Mouse (Mus musculus) midbrain, embryonic 13.5 days (tissue): ENCODE data around the gene Gss. TPM values are rescaled to one million over a fixed set of nuclear protein-coding genes. Genes with fewer than 3 reads are reported as not detected.

ENCODE experiments used
- ATAC-seq: fragments of 200-750 bp; cut with Nextera tagmentation; 2 replicates; pipeline ENCODE4 v1.8.0; 2017; ENCODE audit warnings: mild to moderate bottlenecking, moderate TSS enrichment, moderate library complexity
- H3K27ac ChIP-seq: fragments of 300-500 bp; sonication (generic); 2 replicates; pipeline ENCODE4 v1.5.1; 2015; ENCODE audit warnings: inconsistent platforms, mild to moderate bottlenecking, moderate library complexity
- H3K27me3 ChIP-seq: fragments of 300-500 bp; sonication (generic); 2 replicates; pipeline ENCODE4 v1.6.1; 2015; ENCODE audit warnings: mild to moderate bottlenecking, inconsistent platforms
- H3K36me3 ChIP-seq: fragments of 300-500 bp; sonication (generic); 2 replicates; pipeline ENCODE4 v1.6.1; 2015; ENCODE audit warnings: mild to moderate bottlenecking, inconsistent platforms
- H3K4me1 ChIP-seq: fragments of 300-500 bp; sonication (generic); replicated peaks from 2 replicates; pipeline ENCODE4 v1.6.1; 2015; ENCODE audit warnings: inconsistent platforms
- H3K4me2 ChIP-seq: fragments of 300-500 bp; sonication (generic); replicated peaks from 2 replicates; pipeline ENCODE4 v1.6.1; 2015; ENCODE audit warnings: moderate library complexity, mild to moderate bottlenecking, inconsistent platforms
- H3K4me3 ChIP-seq: fragments of 300-500 bp; sonication (generic); replicated peaks from 2 replicates; pipeline ENCODE4 v1.5.1; 2015; ENCODE audit warnings: mild to moderate bottlenecking, inconsistent platforms
- H3K9ac ChIP-seq: fragments of 300-500 bp; sonication (generic); replicated peaks from 2 replicates; pipeline ENCODE4 v1.6.1; 2015; ENCODE audit warnings: mild to moderate bottlenecking, inconsistent platforms
- H3K9me3 ChIP-seq: fragments of 300-500 bp; sonication (generic); 2 replicates; pipeline ENCODE4 v1.6.1; 2016; ENCODE audit warnings: mild to moderate bottlenecking, inconsistent platforms
- WGBS: fragments of 180-500 bp; shearing (Covaris S2); methylation state at CpG from one replicate; pipeline ENCODE4 v1.1.7; 2015; 5-methylcytosine and 5-hydroxymethylcytosine counted together
- polyA plus RNA-seq: library from polyadenylated mRNA; unstranded; fragments of >200 nt; fragmentation: Nextera tagmentation; extraction: Ambion mirVana; gene quantifications from 2 replicates; pipeline ENCODE4 v1.2.1, GENCODE M21; 2015

The Gss gene
- polyA plus RNA-seq, 1 experiment from 2014 or later, result 16.0 TPM

DNA sequence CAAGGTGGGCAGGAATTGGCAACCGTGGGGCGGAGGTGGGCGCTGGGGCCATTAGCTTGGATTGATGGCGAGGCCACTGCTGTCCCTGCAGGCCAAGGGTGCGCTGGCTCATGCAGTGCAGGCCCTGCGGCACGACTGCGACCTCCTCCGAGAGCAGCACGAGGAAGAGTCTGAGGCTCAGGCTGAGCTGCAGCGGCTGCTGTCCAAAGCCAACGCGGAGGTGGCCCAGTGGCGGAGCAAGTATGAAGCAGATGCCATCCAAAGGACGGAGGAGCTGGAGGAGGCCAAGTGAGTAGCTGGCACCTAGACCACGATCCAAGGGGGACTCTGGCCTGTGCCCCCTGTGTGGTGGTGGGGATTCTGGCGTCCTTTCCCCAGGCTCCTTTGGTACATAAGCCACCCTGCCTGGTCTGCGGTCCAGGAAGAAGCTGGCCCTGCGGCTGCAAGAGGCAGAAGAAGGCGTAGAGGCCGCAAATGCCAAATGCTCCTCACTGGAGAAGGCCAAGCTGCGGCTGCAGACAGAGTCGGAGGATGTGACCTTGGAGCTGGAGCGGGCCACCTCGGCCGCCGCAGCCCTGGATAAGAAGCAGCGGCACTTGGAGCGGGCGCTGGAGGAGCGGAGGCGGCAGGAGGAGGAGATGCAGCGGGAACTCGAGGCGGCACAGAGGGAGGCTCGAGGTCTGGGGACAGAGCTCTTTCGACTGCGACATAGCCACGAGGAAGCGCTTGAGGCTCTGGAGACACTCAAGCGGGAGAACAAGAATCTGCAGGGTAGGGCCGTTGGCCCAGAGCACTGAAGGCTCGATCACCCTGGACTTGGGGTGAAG is 38.2 kb upstream of the Gss start:
- H3K36me3 ChIP-seq, result peaks cover 57% of the 10 kb centered on the region
- H3K27ac ChIP-seq, result 0 out of 2 replicates have a peak overlapping the region, but pooled peaks have one; percentile 26
- H3K9ac ChIP-seq, result peak overlapping the region; percentile 29; the same call in 1 of the 2 replicates
- H3K4me3 ChIP-seq, result no peak overlapping the region; the same call in 1 of the 2 replicates
- 12% methylated on average over 43 of the region's 43 CpGs for WGBS
- H3K27me3 ChIP-seq, result peaks cover 88% of the 10 kb centered on the region
- H3K4me1 ChIP-seq, result peaks cover 33% of the 10 kb centered on the region
- H3K4me2 ChIP-seq, result 0 out of 2 replicates have a peak overlapping the region, but pooled peaks have one; percentile 9
- no peak for ATAC-seq
- no peaks in the 10 kb centered on the region for H3K9me3 ChIP-seq

DNA sequence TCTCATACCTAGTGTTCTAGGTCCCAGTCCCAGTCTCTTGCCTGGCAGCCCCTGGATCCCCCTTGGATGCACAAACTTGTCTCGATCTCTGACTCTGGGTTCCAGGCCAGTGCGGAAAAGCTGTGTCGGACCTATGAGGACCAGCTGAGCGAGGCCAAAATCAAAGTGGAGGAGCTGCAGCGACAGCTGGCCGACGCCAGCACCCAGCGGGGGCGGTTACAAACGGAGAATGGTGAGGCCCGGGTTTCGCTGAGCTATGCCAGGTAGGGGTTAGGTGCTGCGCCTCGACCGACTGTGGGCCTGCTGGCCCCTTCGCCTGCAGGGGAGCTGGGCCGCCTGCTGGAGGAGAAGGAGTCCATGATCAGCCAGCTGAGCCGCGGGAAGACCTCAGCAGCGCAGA is 37.5 kb upstream of the Gss start:
- Histone ChIP-seq H3K9ac (peak overlapping the region; percentile 29; the same call in 1 of the 2 replicates), H3K9me3 (no peaks in the 10 kb centered on the region), H3K27ac (no peak overlapping the region), H3K27me3 (peaks cover 93% of the 10 kb centered on the region), H3K4me1 (peaks cover 33% of the 10 kb centered on the region), H3K36me3 (peaks cover 51% of the 10 kb centered on the region), H3K4me2 (0 out of 2 replicates have a peak overlapping the region, but pooled peaks have one; percentile 9), H3K4me3 (no peak overlapping the region)
- 16% methylated on average over 20 of the region's 20 CpGs for WGBS
- no peak for ATAC-seq

DNA sequence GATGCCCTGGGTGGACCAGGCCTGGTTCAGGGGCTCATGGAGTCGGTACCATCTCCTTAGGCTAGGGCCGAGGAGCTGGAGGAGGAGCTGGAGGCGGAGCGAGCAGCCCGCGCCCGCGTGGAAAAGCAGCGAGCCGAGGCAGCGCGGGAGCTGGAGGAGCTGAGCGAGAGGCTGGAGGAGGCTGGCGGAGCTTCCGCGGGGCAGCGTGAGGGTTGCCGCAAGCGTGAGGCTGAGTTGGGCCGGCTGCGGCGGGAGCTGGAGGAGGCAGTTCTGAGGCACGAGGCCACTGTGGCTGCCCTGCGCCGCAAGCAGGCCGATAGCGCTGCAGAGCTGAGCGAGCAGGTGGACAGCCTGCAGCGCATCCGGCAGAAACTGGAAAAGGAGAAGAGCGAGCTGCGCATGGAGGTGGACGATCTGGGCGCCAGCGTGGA is 36.6 kb upstream of the Gss start:
- Histone ChIP-seq H3K4me3 (peak overlapping the region; percentile 37), H3K27ac (no peak overlapping the region), H3K9me3 (no peaks in the 10 kb centered on the region), H3K4me2 (peak overlapping the region; percentile 71), H3K4me1 (peaks cover 33% of the 10 kb centered on the region), H3K27me3 (peaks cover 86% of the 10 kb centered on the region), H3K36me3 (peaks cover 42% of the 10 kb centered on the region), H3K9ac (peak overlapping the region; percentile 61)
- 2% methylated on average over 34 of the region's 35 CpGs for WGBS
- ATAC-seq, result peak; percentile 53

DNA sequence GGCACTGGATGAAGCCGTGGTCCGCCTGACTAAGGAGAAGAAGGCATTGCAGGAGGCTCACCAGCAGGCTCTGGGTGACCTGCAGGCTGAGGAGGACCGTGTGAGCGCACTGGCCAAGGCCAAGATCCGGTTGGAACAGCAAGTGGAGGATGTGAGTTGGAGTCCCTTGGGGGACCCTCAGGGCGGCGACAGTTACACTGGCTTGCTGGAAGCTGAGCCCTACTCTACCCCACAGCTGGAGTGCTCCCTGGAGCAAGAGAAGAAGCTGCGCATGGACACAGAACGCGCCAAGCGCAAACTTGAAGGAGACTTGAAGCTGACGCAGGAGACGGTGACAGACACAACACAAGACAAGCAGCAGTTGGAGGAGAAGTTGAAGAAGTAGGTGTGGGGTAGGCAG is 35.9 kb upstream of the Gss start:
- peak overlapping the region; percentile 71; the same call in 1 of the 2 replicates for H3K4me2 ChIP-seq
- peaks cover 78% of the 10 kb centered on the region for H3K27me3 ChIP-seq
- no peak overlapping the region for H3K4me3 ChIP-seq
- 80% methylated on average over 13 of the region's 13 CpGs for WGBS
- no peak for ATAC-seq
- H3K9me3 ChIP-seq, result no peaks in the 10 kb centered on the region
- H3K27ac ChIP-seq, result no peak overlapping the region
- peaks cover 33% of the 10 kb centered on the region for H3K4me1 ChIP-seq
- H3K36me3 ChIP-seq, result peaks cover 34% of the 10 kb centered on the region
- H3K9ac ChIP-seq, result no peak overlapping the region; the same call in 1 of the 2 replicates

DNA sequence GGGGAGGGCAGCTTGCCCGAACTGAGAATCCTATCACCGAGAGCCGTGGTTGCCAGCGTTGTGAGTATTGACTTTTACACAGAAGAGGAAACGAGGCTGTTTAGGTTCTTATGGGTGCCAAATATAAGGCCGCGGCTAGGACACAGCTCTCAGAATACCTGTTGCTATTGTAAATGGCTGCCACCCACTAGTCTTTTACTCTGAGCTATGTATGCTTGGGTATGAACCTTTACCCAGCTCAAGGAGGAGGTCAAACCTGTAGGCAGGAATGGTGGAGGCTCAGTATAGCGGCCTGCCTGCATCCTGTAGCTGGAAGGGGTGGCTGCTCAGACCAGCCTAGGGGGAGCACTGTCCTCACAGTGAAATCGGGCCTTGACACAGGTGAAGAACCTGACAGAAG is 35.5 kb upstream of the Gss start:
- H3K27me3 ChIP-seq, result peaks cover 74% of the 10 kb centered on the region

DNA sequence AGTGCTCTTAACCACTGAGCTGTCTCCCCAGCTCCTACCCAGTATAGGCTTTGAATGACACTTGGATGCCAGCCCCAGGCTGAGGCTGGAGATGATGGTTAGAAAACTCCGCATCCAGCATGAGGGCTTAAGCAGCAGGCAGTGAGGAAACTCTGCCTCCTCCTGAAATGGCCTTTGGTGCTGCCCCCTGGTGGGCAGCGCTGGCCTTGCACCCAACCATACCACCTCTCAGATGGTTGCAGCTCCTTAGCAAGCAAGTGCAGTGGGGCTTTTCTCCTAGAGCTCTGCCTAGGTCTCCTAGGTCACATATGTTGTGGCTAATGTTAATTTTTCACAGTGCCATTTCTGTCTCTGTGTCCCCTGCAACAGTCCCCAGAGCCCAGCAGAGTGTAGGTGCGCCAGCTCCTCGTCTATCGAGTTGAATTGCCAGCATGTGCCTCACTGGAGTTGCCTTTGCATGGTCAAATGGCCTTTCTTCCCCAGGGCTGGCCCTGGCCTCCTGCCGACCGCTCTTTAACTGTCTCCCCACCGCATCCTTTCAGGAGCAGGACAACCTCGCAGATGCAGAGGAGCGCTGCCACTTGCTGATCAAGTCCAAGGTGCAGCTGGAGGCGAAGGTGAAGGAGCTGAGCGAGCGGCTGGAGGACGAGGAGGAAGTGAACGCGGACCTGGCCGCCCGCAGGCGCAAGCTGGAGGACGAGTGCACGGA is 34.6 kb upstream of the Gss start:
- H3K4me2 ChIP-seq, result no peak overlapping the region
- peaks cover 68% of the 10 kb centered on the region for H3K27me3 ChIP-seq
- H3K9ac ChIP-seq, result no peak overlapping the region
- H3K9me3 ChIP-seq, result no peaks in the 10 kb centered on the region
- peaks cover 21% of the 10 kb centered on the region for H3K36me3 ChIP-seq
- no peak overlapping the region for H3K27ac ChIP-seq
- H3K4me1 ChIP-seq, result peaks cover 33% of the 10 kb centered on the region
- 45% methylated on average over 21 of the region's 21 CpGs for WGBS
- no peak overlapping the region for H3K4me3 ChIP-seq
- ATAC-seq, result no peak

More for the DNA sequence above, 35.5 kb upstream of the Gss start:
- ATAC-seq, result no peak
- Histone ChIP-seq H3K36me3 (peaks cover 30% of the 10 kb centered on the region), H3K4me1 (peaks cover 33% of the 10 kb centered on the region), H3K4me2 (no peak overlapping the region), H3K9me3 (no peaks in the 10 kb centered on the region), H3K4me3 (no peak overlapping the region), H3K9ac (no peak overlapping the region), H3K27ac (no peak overlapping the region)
- 81% methylated on average over 9 of the region's 9 CpGs for WGBS

DNA sequence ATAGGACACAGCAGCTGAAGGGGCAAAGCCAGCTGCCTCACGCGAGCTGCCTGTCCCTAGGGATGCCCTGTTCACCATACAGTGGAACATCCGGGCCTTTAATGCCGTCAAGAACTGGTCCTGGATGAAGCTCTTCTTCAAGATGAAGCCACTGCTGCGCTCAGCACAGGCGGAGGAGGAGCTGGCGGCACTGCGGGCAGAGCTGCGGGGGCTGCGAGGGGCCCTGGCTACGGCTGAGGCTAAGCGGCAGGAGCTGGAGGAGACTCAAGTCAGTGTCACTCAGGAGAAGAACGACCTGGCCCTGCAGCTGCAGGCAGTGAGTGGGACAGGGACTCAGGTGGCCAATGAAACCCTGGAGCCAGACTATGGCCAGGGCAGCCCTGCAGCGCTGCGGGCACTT is 33.7 kb upstream of the Gss start:
- Histone ChIP-seq H3K4me2 (no peak overlapping the region), H3K4me1 (peaks cover 32% of the 10 kb centered on the region), H3K4me3 (no peak overlapping the region), H3K36me3 (peaks cover 12% of the 10 kb centered on the region), H3K9me3 (no peaks in the 10 kb centered on the region), H3K9ac (no peak overlapping the region), H3K27ac (no peak overlapping the region), H3K27me3 (peaks cover 59% of the 10 kb centered on the region)
- 50% methylated on average over 15 of the region's 15 CpGs for WGBS
- ATAC-seq, result no peak

DNA sequence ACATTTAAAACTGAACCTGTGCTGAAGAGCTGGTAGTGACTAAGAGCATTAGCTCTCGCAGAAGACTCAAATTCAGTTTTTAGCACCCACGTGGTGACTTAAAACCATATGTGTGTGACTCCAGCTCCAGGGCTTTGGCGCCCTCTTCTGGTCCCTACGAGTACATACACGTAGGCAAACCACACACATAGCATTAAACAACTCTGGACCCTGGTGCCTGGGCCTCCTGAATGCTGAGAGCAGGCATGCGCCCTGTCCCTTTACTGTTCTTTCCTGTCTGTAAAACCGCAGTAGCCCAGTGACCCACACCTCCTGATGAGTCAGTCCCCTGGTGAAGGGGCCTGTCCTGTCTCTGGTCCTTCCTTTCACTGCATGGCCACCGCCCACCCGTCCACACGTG is 32.1 kb upstream of the Gss start:
- peaks cover 16% of the 10 kb centered on the region for H3K4me1 ChIP-seq
- H3K36me3 ChIP-seq, result peaks cover 6% of the 10 kb centered on the region; the same call in 1 of the 2 replicates
- no peak overlapping the region for H3K4me2 ChIP-seq
- no peak overlapping the region for H3K4me3 ChIP-seq
- WGBS, result 43% methylated on average over 10 of the region's 10 CpGs
- peaks cover 44% of the 10 kb centered on the region for H3K27me3 ChIP-seq
- no peaks in the 10 kb centered on the region for H3K9me3 ChIP-seq
- H3K27ac ChIP-seq, result no peak overlapping the region
- H3K9ac ChIP-seq, result no peak overlapping the region
- no peak for ATAC-seq

DNA sequence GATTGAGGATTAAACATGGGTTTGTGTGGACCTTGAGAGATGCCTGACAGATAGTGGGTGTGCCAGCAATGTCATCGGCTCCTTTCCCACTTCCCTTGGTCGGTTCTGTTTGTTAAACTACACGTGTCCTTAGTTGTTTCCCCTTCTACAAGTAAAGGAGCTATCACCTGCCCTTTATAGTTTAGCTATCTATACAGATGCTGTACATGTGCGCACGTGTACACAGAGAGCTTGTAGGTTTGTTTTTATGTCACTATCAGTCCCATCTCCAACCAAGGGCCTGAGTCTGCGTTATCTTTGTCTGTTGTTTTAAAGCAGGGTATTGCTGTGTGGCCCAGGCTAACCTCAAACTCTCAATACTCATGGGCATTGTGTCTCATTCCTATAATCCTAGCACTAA is 31.4 kb upstream of the Gss start:
- H3K36me3 ChIP-seq, result peaks cover 6% of the 10 kb centered on the region; the same call in 1 of the 2 replicates
- no peak overlapping the region for H3K27ac ChIP-seq
- no peak overlapping the region for H3K9ac ChIP-seq
- H3K4me3 ChIP-seq, result no peak overlapping the region
- ATAC-seq, result no peak
- H3K4me2 ChIP-seq, result no peak overlapping the region
- WGBS, result 89% methylated on average over 6 of the region's 6 CpGs
- H3K9me3 ChIP-seq, result no peaks in the 10 kb centered on the region
- H3K4me1 ChIP-seq, result peaks cover 9% of the 10 kb centered on the region
- peaks cover 36% of the 10 kb centered on the region for H3K27me3 ChIP-seq

DNA sequence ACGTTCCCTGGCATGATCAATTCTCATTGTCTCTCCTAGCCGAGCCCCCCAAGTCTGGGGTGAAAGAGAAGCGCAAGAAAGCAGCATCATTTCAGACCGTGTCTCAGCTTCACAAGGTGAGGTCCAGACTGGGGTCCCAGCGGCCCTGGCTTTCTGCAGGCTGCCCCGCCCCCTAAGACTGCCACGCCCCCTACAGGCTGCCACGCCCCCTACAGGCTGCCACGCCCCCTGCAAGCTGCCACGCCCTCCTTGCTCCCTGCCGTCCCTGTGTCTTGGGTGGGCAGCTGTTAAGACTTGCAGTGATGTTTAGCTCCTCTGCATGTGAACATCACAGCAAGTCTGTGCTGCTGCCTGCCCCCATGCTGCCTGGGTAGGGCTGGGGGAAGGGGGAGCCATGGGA is 30.0 kb upstream of the Gss start:
- H3K9me3 ChIP-seq, result no peaks in the 10 kb centered on the region
- no peak overlapping the region for H3K27ac ChIP-seq
- H3K4me3 ChIP-seq, result no peak overlapping the region
- no peaks in the 10 kb centered on the region for H3K36me3 ChIP-seq
- H3K9ac ChIP-seq, result no peak overlapping the region
- WGBS, result 28% methylated on average over 11 of the region's 11 CpGs
- ATAC-seq, result no peak
- H3K27me3 ChIP-seq, result peaks cover 22% of the 10 kb centered on the region
- no peak overlapping the region for H3K4me2 ChIP-seq
- 0 out of 2 replicates have a peak, but pooled peaks cover 6% of the 10 kb centered on the region for H3K4me1 ChIP-seq

DNA sequence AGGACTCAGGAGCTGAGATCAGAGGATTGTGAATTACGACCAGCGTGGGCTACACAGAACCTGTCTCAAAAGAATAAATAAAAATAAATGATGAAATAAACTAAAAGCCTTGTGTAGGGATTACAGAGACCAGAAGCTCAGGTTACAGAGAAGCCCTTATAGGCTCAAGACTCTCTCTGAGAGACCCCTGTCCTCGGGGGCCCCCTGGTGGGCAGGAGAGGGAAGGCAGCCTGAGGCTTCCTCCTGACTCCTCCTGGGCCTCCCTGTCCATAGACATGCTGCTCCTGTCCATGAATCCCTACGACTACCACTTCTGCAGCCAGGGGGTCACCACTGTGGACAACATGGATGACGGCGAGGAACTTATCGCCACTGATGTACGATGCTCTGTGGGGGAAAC is 27.2 kb upstream of the Gss start:
- Histone ChIP-seq H3K4me3 (no peak overlapping the region), H3K9me3 (no peaks in the 10 kb centered on the region), H3K27me3 (0 out of 2 replicates have a peak, but pooled peaks cover 3% of the 10 kb centered on the region), H3K4me2 (no peak overlapping the region), H3K27ac (no peak overlapping the region), H3K4me1 (no peaks in the 10 kb centered on the region), H3K9ac (no peak overlapping the region), H3K36me3 (no peaks in the 10 kb centered on the region)
- peak; percentile 68 for ATAC-seq
- 18% methylated on average over 8 of the region's 8 CpGs for WGBS

DNA sequence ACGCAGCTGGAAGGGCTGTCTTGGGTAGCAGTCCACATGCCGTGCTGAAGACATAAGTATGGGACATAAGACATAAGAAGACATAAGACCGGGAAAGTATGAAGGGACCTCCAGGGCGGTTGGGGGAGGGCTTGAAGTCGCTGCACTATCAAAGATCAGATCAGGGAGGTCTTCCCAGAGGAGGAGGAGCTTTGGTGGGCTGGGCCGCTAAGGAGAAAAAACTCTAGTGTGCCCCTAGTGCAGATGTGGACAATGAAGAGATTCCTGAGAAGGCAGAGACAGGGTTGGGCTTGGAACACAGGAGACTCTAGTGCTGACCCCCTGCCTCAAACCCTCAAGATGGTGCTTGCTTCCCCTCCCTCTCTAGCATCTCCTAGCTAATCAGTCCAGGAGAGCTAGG is 24.4 kb upstream of the Gss start:
- H3K9ac ChIP-seq, result no peak overlapping the region
- no peak for ATAC-seq
- H3K4me1 ChIP-seq, result peaks cover 8% of the 10 kb centered on the region
- WGBS, result 56% methylated on average over 6 of the region's 6 CpGs
- no peaks in the 10 kb centered on the region for H3K9me3 ChIP-seq
- no peaks in the 10 kb centered on the region for H3K36me3 ChIP-seq
- no peak overlapping the region for H3K4me2 ChIP-seq
- no peak overlapping the region for H3K27ac ChIP-seq
- no peaks in the 10 kb centered on the region for H3K27me3 ChIP-seq
- no peak overlapping the region for H3K4me3 ChIP-seq
